Mouse (Mus musculus): ENCODE measurements around the gene Cnn2. TPM values are rescaled to one million over a fixed set of nuclear protein-coding genes. Genes with fewer than 3 reads are reported as not detected.

The Cnn2 gene
- polyA plus RNA-seq, 1 experiment from 2014 or later: 43.7 TPM

DNA sequence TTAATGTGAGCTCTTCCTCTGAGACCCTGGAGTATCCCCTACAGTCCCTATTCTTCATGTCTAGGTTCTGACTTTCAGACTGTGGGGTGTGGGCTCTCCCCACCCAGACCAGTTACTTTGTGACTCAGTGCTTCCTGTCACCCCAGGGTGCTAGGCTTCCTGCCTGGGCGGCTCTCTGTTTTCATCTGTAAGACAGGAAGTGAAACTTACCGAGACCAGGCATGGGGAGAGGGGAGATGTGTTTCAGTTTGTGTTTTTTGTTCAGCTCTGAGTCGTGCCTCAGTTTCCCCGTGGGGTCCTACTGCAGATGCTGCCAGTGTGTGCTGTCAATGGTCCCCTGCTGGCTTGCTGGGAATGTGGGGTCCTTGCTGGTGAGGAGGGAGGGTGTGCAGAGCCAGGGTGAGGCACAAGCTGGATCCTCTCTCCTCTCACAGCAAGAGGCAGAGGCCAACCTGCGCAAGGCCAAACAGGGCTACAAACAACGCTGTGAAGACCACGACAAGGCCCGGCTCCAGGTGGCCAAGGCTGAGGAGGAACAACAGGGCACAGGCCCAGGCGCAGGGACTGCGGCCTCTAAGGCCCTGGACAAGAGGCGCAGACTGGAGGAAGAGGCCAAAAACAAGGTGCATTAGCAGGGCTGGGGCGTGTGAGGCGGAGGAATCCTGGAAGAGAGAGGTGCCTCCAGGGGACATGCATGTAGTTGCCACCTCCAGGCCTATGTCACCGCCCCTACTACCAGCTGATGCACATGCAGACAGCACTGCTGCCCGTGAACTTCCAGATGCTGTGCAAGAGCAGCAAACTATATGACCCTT, 36.1 kb downstream of the Cnn2 start:
- no peaks in the 10 kb centered on the region for H3K9me3 ChIP-seq
- peaks cover 20% of the 10 kb centered on the region for H3K27me3 ChIP-seq
- H3K4me1 ChIP-seq (replicated peaks): 0 out of 2 replicates have a peak, but pooled peaks cover 5% of the 10 kb centered on the region
- H3K27ac ChIP-seq: no peak overlapping the region
- no peak for ATAC-seq (ENCODE audit: low FRiP score)
- H3K4me2 ChIP-seq: no peak overlapping the region
- WGBS: 78% methylated on average over 15 of the region's 15 CpGs
- H3K4me3 ChIP-seq: no peak overlapping the region
- H3K36me3 ChIP-seq: no peaks in the 10 kb centered on the region
- no peak overlapping the region for H3K9ac ChIP-seq

DNA sequence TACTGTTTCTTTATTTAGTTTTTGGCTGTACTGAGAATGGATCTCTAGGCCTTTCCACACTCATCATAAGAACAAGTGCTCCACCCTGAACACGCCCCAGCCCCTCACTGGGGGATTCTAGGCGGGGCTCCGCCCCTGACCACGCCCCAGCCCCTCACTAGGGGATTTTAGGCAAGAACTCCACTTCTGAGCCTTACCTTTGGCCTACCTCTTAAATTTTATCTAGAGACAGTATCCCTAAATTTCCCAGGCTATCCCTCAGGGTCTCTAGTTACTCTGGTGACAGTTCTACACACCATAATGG, 36.6 kb downstream of the Cnn2 start:
- ATAC-seq (ENCODE audit: low FRiP score): no peak
- Histone ChIP-seq H3K36me3 (no peaks in the 10 kb centered on the region), H3K4me2 (no peak overlapping the region), H3K27ac (no peak overlapping the region), H3K27me3 (peaks cover 14% of the 10 kb centered on the region), H3K4me1 (replicated peaks) (no peaks in the 10 kb centered on the region), H3K4me3 (no peak overlapping the region), H3K9me3 (no peaks in the 10 kb centered on the region), H3K9ac (no peak overlapping the region)
- WGBS: 58% methylated on average over 4 of the region's 4 CpGs

DNA sequence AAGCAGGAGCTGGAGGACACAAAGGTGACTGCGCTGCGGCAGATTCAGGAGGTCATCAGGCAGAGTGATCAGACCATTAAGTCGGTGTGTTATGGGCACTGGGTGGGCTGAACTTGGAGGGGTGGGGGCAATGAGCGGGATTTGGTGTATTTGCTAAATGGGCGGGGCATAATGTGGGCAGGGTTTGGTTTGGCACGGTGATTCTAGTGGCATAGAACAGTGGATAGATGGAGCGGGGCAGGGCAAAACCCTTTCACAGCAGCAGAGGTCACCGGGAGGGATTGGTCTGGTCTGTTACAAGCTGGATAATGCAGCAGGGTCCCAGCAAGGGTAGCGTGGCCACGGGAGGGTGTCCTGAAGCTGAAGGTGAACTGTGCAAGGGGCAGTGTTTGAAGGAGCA, 37.1 kb downstream of the Cnn2 start:
- 75% methylated on average over 10 of the region's 10 CpGs for WGBS
- H3K4me1 ChIP-seq (replicated peaks): no peaks in the 10 kb centered on the region
- H3K4me3 ChIP-seq: no peak overlapping the region
- H3K27me3 ChIP-seq: peaks cover 9% of the 10 kb centered on the region; the same call in 1 of the 2 replicates
- ATAC-seq (ENCODE audit: low FRiP score): no peak
- H3K36me3 ChIP-seq: no peaks in the 10 kb centered on the region
- no peaks in the 10 kb centered on the region for H3K9me3 ChIP-seq
- no peak overlapping the region for H3K9ac ChIP-seq
- H3K4me2 ChIP-seq: no peak overlapping the region
- H3K27ac ChIP-seq: no peak overlapping the region

DNA sequence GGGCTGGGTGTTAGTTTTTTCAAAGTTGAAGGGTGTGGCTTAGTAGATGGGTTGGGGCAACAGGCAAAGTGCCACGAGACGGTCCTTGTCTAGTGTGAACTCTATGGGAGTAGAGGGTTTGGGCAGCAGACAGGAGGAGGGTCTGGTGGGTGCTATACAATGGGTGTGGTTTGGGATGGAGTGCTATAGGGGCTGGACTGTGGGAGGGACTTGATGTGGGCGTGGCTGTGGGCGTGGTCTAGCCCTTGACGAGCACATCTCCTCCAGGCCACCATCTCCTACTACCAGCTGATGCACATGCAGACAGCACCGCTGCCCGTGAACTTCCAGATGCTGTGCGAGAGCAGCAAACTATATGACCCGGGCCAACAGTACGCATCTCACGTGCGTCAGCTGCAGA, 37.5 kb downstream of the Cnn2 start:
- 60% methylated on average over 12 of the region's 12 CpGs for WGBS
- no peak overlapping the region for H3K4me2 ChIP-seq
- H3K4me3 ChIP-seq: no peak overlapping the region
- 0 out of 2 replicates have a peak, but pooled peaks cover 6% of the 10 kb centered on the region for H3K27me3 ChIP-seq
- no peak for ATAC-seq (ENCODE audit: low FRiP score)
- no peaks in the 10 kb centered on the region for H3K9me3 ChIP-seq
- H3K36me3 ChIP-seq: no peaks in the 10 kb centered on the region
- no peak overlapping the region for H3K9ac ChIP-seq
- H3K27ac ChIP-seq: no peak overlapping the region
- H3K4me1 ChIP-seq (replicated peaks): no peaks in the 10 kb centered on the region

DNA sequence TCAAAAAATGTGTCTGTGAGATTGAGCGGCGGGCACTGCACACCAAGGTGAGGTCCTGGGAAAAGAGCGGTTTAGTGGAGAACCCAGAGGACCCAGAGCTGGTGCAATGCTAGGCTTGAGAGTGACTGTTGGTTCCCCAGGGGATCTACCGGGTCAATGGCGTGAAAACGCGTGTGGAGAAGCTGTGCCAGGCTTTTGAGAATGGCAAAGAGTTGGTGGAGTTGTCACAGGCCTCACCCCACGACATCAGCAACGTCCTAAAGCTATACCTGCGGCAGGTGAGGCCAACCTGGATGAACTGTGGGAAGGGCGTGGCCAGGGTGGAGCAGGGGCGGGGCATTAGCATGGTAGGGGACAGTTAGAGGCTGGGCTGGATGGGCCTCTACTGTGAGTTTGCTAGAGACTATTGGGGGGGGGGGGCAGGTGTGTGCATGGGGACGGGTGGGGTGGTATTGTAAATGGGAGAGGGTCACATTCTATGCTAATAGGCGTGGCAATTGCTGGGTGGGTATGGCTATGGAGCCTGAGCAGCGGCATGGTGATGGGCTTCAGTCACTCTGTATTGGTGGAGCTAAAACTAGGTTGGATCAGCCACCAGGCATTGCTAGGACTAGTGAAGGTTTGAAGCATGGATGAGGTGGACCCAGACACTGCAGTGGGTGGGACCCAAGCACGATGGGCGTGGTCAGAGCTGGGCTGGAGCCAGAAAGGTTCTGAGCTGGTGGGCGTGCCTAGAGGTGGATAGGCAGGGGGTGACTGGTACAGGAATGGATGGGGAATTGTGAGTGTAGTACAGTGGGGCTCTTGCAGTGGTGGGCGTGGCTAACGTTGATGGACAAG, 39.5 kb downstream of the Cnn2 start:
- Histone ChIP-seq H3K36me3 (no peaks in the 10 kb centered on the region), H3K4me1 (replicated peaks) (0 out of 2 replicates have a peak, but pooled peaks cover under 1% of the 10 kb centered on the region), H3K27ac (no peak overlapping the region), H3K9ac (no peak overlapping the region), H3K4me2 (no peak overlapping the region), H3K27me3 (no peaks in the 10 kb centered on the region), H3K4me3 (no peak overlapping the region), H3K9me3 (no peaks in the 10 kb centered on the region)
- 76% methylated on average over 20 of the region's 20 CpGs for WGBS
- no peak for ATAC-seq (ENCODE audit: low FRiP score)

DNA sequence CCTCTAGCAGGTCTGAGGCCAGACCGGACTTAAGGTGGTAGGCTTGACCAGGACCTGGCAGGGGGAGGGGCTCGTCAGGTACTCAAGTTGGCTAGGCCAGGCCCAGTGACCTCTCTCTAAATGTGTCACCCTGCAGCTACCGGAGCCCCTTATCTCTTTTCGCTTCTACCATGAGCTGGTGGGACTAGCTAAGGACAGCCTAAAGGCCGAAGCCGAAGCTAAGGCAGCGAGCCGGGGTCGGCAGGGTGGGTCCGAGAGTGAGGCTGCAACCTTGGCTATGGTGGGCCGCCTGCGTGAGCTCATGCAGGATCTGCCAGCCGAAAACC, 40.1 kb downstream of the Cnn2 start:
- ATAC-seq (ENCODE audit: low FRiP score): no peak
- 95% methylated on average over 13 of the region's 13 CpGs for WGBS

DNA sequence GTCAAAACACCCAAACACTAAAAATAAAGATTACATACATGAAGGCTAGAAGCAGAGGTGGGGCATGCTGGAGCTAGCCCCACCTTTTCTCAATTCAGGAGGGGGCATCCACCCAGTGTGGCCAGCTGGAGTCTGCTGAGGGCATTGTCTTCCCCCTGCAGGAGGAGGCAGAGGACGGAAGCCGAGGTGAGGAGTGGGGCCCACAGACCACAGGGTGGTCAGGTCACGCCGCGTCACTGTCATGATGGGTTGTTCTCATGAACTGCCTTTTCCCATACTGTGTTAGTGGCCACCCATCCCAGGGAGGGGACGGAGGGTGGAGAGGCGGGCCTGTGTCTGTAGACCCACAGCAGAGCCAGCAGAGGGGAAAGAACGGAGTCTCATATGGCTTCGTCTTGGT, 41.8 kb downstream of the Cnn2 start:
- 0 out of 2 replicates have a peak, but pooled peaks cover 7% of the 10 kb centered on the region for H3K4me1 ChIP-seq (replicated peaks)
- no peak overlapping the region for H3K4me2 ChIP-seq
- no peak for ATAC-seq (ENCODE audit: low FRiP score)
- H3K9me3 ChIP-seq: no peaks in the 10 kb centered on the region
- WGBS: 75% methylated on average over 9 of the region's 9 CpGs
- no peak overlapping the region for H3K27ac ChIP-seq
- no peak overlapping the region for H3K4me3 ChIP-seq
- H3K36me3 ChIP-seq: peaks cover 8% of the 10 kb centered on the region
- H3K9ac ChIP-seq: no peak overlapping the region
- H3K27me3 ChIP-seq: no peaks in the 10 kb centered on the region

More for the DNA sequence above, 40.1 kb downstream of the Cnn2 start:
- Histone ChIP-seq H3K27ac (no peak overlapping the region), H3K9me3 (no peaks in the 10 kb centered on the region), H3K9ac (no peak overlapping the region), H3K36me3 (no peaks in the 10 kb centered on the region), H3K27me3 (no peaks in the 10 kb centered on the region), H3K4me1 (replicated peaks) (0 out of 2 replicates have a peak, but pooled peaks cover 3% of the 10 kb centered on the region), H3K4me3 (no peak overlapping the region), H3K4me2 (no peak overlapping the region)

DNA sequence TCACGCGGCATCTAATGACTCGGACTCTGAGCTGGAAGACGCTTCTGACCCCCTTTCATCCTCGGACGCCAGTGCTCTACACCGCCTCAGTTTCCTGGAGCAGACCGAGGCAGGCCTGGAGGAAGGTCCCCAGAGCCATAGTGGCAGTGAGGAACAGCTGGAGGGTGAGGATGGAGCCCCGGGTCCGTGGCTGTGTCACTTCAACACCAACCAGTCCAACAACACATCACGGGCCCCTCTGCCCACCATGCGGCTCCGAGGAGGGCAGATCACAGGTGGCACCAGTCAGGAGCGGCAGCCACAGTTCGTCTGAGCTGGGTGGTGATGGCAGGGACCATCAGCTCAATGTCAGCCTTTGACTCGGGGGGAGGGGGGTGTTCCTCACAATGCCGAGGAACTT, 42.4 kb downstream of the Cnn2 start:
- Histone ChIP-seq H3K36me3 (peaks cover 14% of the 10 kb centered on the region), H3K9me3 (no peaks in the 10 kb centered on the region), H3K9ac (peak overlapping the region; percentile 0; the same call in 1 of the 2 replicates), H3K4me1 (replicated peaks) (0 out of 2 replicates have a peak, but pooled peaks cover 7% of the 10 kb centered on the region), H3K27ac (no peak overlapping the region), H3K4me3 (no peak overlapping the region), H3K27me3 (no peaks in the 10 kb centered on the region), H3K4me2 (no peak overlapping the region)
- no peak for ATAC-seq (ENCODE audit: low FRiP score)
- 81% methylated on average over 17 of the region's 17 CpGs for WGBS

DNA sequence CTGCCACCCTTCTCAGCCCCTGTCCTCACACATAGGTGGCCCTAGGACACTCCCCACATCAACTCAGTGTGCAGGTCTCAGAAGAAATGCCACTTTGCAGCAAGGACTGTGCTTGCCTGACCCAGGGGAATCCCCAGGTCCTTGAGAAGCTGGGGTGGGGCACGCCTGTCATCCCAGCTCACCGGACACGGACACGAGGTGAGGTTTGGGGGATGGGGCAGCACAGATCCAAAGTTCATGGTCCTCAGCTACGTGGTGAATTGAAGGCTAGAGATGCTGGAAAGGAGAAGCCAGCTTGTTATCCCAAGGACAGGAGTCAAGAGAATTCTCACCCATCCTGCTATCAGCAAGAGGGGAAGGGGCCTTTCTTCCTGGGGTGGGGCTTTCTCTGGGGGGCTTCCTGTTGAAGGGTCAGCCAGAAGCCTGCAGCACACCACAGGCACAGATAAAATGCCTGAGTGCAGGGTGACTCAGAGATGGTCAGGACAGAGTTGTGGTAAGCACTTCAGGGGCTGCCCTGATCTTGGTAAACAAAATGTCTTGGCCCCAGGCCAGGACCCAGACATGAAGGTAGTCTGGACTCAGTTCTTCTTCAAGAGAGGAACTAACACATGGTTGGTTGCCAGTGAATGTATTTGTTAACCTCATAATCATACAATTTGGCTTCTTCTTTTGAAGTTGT, 44.6 kb downstream of the Cnn2 start:
- Histone ChIP-seq H3K4me2 (no peak overlapping the region), H3K9me3 (no peaks in the 10 kb centered on the region), H3K4me1 (replicated peaks) (peaks cover 18% of the 10 kb centered on the region), H3K36me3 (peaks cover 36% of the 10 kb centered on the region), H3K27me3 (no peaks in the 10 kb centered on the region), H3K9ac (no peak overlapping the region; the same call in 1 of the 2 replicates), H3K4me3 (no peak overlapping the region), H3K27ac (no peak overlapping the region)
- no peak for ATAC-seq (ENCODE audit: low FRiP score)
- WGBS: 62% methylated on average over 5 of the region's 5 CpGs

DNA sequence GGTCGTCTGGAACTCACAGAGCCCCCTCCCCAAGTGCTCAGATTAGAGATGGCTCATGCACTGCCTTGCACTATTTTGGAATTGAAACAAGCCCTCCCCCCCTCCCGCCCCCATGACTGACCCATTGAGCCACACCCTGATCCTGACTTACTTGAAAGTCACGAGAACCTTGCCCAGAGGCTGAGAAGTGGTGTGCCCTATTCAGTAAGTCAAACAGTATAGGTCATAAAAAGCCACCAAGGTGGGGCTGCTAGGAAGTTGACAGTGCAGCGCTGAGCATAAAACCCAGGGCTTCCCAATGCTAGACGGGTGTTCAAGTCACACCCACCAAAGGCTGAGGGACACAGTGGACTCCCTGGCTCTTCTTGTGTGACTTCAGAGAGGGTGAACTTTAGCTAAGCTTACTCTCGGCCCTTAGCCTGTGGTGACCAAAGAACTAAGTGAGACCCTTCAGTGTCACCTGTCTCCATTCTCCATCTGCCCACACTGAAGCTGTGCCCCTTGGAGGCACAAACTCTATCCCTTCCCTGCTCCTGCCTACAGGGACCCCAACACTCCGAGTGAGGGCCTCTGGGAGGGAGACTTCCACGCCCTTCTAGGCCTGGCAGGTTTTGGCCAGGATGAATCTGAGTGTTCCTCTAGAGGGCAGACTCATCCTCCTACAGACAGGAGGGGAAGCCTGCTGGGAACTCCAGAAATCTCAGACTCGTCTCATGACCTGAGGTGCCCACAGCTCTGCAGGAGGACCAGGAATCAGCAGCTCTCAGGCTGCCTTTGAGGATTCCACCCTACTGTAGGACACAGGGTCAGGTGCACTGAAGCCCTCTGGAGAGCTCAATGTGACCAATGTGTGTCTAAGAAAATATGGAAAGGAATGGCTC, 45.4 kb downstream of the Cnn2 start:
- H3K9ac ChIP-seq: peak overlapping the region; percentile 35; the same call in 1 of the 2 replicates
- H3K36me3 ChIP-seq: peaks cover 40% of the 10 kb centered on the region
- no peak for ATAC-seq (ENCODE audit: low FRiP score)
- H3K4me1 ChIP-seq (replicated peaks): peaks cover 26% of the 10 kb centered on the region
- no peak overlapping the region for H3K4me3 ChIP-seq
- no peak overlapping the region for H3K4me2 ChIP-seq
- peak overlapping the region; percentile 15 for H3K27ac ChIP-seq
- WGBS: 51% methylated on average over 9 of the region's 9 CpGs
- H3K9me3 ChIP-seq: no peaks in the 10 kb centered on the region
- H3K27me3 ChIP-seq: no peaks in the 10 kb centered on the region

DNA sequence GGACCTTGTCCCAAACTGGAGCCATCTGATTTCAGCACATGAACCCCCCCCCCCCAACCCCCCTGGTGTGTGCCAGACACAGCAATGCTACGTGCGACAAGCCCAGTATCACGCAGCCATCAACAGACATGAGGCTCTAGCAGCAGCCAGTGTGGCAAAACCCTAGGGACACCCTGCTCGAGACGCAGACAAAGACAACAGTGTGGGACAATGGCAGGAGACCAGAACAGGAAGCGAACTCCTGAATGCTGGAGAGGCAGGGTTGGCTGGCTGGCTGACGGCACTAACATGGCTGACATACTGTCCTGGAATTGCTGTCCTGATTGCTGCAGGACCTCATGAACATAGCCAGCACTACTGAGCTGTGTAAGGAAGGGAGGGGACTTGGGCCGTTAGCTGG, 46.8 kb downstream of the Cnn2 start:
- Histone ChIP-seq H3K27ac (peak overlapping the region; percentile 40; the same call in 1 of the 2 replicates), H3K4me1 (replicated peaks) (peaks cover 30% of the 10 kb centered on the region), H3K36me3 (peaks cover 40% of the 10 kb centered on the region), H3K9me3 (no peaks in the 10 kb centered on the region), H3K9ac (no peak overlapping the region), H3K4me2 (no peak overlapping the region), H3K4me3 (no peak overlapping the region), H3K27me3 (no peaks in the 10 kb centered on the region)
- no peak for ATAC-seq (ENCODE audit: low FRiP score)
- 72% methylated on average over 8 of the region's 8 CpGs for WGBS
